Mouse (Mus musculus): ENCODE measurements around the gene Htra1. TPM values are rescaled to one million over a fixed set of nuclear protein-coding genes. Genes with fewer than 3 reads are reported as not detected.

Gene Htra1
- total RNA-seq (2021), result 100 to 1,000 TPM; 102 to 117 TPM
- polyA plus RNA-seq (2012; rRNA removed), result 85.7 and 91.1 TPM in 2 replicates
- long read RNA-seq, transcript Htra1-201 (9 exons, 2,041 nt), result major isoform, 247 of 257 reads
- long read RNA-seq, partial matches to known transcripts, result 1 of 257 reads
- long read RNA-seq, other reads (novel, unspliced or antisense), result 9 of 257 reads

- H3K4me1 ChIP-seq (ENCODE audit: control insufficient read depth, insufficient read depth, low read length), result peaks cover 3% of the 10 kb centered on the region
Measured at GRCm38 (mm10) chr7:130935793-130936471, at the start of gene Htra1. Gene Htra1, plus strand, starts transcription at chr7:130936111.

DNA sequence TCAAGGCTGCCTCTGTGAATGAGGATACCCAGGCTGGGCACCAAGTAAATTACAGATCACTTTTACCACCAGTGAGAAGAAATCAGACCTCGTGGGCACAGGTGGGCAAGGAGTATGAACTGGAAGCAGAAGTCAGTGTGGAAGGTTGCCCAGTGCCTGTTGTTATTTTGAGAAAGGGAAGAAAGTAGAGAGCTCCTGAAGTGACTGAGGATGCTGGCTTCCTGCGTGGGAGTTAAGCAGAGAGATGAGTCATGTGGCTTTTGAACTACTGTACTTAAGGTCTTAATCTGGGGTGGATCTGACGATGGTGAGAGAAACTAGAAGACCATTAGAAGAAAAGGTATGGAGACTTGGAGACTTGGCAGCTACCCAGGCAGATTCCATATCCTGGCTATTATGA is 49.7 kb upstream of the Htra1 start:
- intact Hi-C loops (cut with DNase I), result no loop called here
- no peak for DNase-seq
- TF ChIP-seq POLR2A (IDR thresholded peaks at IDR 0.05; ENCODE audit: insufficient read depth, low read depth, low read length) (no peak), CTCF (IDR thresholded peaks at IDR 0.05) (no peak), EP300 (IDR thresholded peaks at IDR 0.05; ENCODE audit: insufficient read depth, low read depth, low read length) (no peak)
- H3K4me1 ChIP-seq (ENCODE audit: control insufficient read depth, insufficient read depth, low read length), result peaks cover 2% of the 10 kb centered on the region
- H3K9ac ChIP-seq (ENCODE audit: low read depth, low read length), result no peak overlapping the region
- H3K27me3 ChIP-seq (ENCODE audit: control insufficient read depth, insufficient read depth, low read length), result no peaks in the 10 kb centered on the region
- H3K4me3 ChIP-seq, result no peak overlapping the region
- WGBS, result 34% methylated on average over 3 of the region's 3 CpGs
- H3K36me3 ChIP-seq (ENCODE audit: control insufficient read depth, insufficient read depth, low read length), result peaks cover 32% of the 10 kb centered on the region
- H3K27ac ChIP-seq, result no peak overlapping the region
- H3K79me2 ChIP-seq (replicated peaks; ENCODE audit: control insufficient read depth, insufficient read depth, low read length), result no peaks in the 10 kb centered on the region; the same call in 1 of the 2 replicates

More at GRCm38 (mm10) chr7:130935793-130936471, at the start of gene Htra1:
- Histone ChIP-seq H3K27me3 (ENCODE audit: control insufficient read depth, insufficient read depth, low read length) (no peaks in the 10 kb centered on the region), H3K79me2 (replicated peaks; ENCODE audit: control insufficient read depth, insufficient read depth, low read length) (no peaks in the 10 kb centered on the region), H3K27ac (peak within 1 kb of the TSS; percentile 85), H3K9ac (ENCODE audit: low read depth, low read length) (peak within 1 kb of the TSS; percentile 93), H3K4me3 (peak within 1 kb of the TSS; percentile 64), H3K36me3 (ENCODE audit: control insufficient read depth, insufficient read depth, low read length) (no peaks in the 10 kb centered on the region)
- intact Hi-C loops (cut with DNase I), result loop anchor here (2.0 kb wide), 1 partner anchor 33 kb away; no protein-coding TSS in a partner anchor
- DNase-seq, result peak; percentile 89 to 90
- WGBS, result under 1% methylated on average over 70 of the region's 70 CpGs
- TF ChIP-seq EP300 (IDR thresholded peaks at IDR 0.05; ENCODE audit: insufficient read depth, low read depth, low read length) (no peak), POLR2A (IDR thresholded peaks at IDR 0.05; ENCODE audit: insufficient read depth, low read depth, low read length) (peak; percentile 77; the same call in 1 of the 2 replicates)

- DNase-seq, result peak; percentile 34 to 44
- intact Hi-C loops (cut with DNase I), result no loop called here
- H3K36me3 ChIP-seq (ENCODE audit: control insufficient read depth, insufficient read depth, low read length), result peaks cover 32% of the 10 kb centered on the region
- H3K27ac ChIP-seq, result peak overlapping the region; percentile 63
- H3K4me1 ChIP-seq (ENCODE audit: control insufficient read depth, insufficient read depth, low read length), result peaks cover 2% of the 10 kb centered on the region
- 25% methylated on average over 3 of the region's 3 CpGs for WGBS
- TF ChIP-seq POLR2A (IDR thresholded peaks at IDR 0.05; ENCODE audit: insufficient read depth, low read depth, low read length) (no peak), EP300 (IDR thresholded peaks at IDR 0.05; ENCODE audit: insufficient read depth, low read depth, low read length) (no peak), CTCF (IDR thresholded peaks at IDR 0.05) (no peak)
- no peak overlapping the region for H3K4me3 ChIP-seq
- H3K79me2 ChIP-seq (replicated peaks; ENCODE audit: control insufficient read depth, insufficient read depth, low read length), result no peaks in the 10 kb centered on the region; the same call in 1 of the 2 replicates
- no peak overlapping the region for H3K9ac ChIP-seq (ENCODE audit: low read depth, low read length)
- no peaks in the 10 kb centered on the region for H3K27me3 ChIP-seq (ENCODE audit: control insufficient read depth, insufficient read depth, low read length)
Measured at GRCm38 (mm10) chr7:130887946-130888345, 48.0 kb upstream of the Htra1 start.

DNA sequence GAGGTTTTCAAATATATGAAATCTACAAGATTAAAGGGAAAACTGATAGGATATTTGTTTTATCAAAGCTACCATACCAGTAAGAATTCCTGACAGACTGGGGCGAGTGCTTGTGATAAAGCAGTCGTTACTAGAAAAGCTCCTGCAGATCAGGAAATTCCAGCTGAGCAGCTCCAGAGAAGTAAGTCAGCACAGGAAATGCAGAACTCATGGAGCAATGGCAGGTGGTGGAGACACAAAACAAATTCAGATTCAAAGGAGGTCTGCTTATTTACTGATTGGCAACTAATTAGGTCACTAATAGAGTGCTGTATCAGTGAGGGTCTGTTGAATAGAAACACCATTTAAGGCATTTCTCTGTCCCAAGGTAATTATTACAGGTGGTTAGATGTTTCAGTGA is 45.0 kb upstream of the Htra1 start:
- no peak for DNase-seq
- no peak for TF ChIP-seq EP300 (IDR thresholded peaks at IDR 0.05; ENCODE audit: insufficient read depth, low read depth, low read length)
- no peak for TF ChIP-seq POLR2A (IDR thresholded peaks at IDR 0.05; ENCODE audit: insufficient read depth, low read depth, low read length)
- TF ChIP-seq CTCF (IDR thresholded peaks at IDR 0.05), result no peak
- Histone ChIP-seq H3K36me3 (ENCODE audit: control insufficient read depth, insufficient read depth, low read length) (peaks cover 22% of the 10 kb centered on the region), H3K27me3 (ENCODE audit: control insufficient read depth, insufficient read depth, low read length) (no peaks in the 10 kb centered on the region), H3K27ac (no peak overlapping the region), H3K4me1 (ENCODE audit: control insufficient read depth, insufficient read depth, low read length) (peaks cover 1% of the 10 kb centered on the region), H3K9ac (ENCODE audit: low read depth, low read length) (no peak overlapping the region), H3K4me3 (no peak overlapping the region), H3K79me2 (replicated peaks; ENCODE audit: control insufficient read depth, insufficient read depth, low read length) (no peaks in the 10 kb centered on the region; the same call in 1 of the 2 replicates)
- intact Hi-C loops (cut with DNase I), result loop anchor here (2.0 kb wide), 2 partner anchors 14 to 24 kb away; no protein-coding TSS in a partner anchor
- WGBS, result 17% methylated on average over 2 of the region's 2 CpGs

DNA sequence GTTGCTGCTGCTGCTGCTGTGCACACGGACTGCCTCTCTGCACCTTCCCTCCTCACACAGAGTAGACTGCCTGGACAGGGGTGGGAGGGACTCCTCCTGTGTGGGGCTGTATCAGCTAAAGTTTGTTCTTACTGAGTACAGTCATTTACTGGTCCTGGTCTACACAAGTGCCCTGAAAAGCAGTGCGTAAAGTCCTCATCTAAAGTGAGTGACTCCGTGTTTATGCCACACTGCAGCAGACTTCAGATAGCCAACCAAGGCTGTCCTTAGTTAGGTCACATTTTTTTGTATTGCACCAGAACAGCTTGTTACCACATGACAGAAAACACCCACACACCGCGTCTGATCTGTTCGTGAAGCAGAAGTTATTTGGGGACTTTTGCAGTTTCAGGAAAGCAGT is 42.9 kb upstream of the Htra1 start:
- H3K27ac ChIP-seq, result peak overlapping the region; percentile 55
- no peaks in the 10 kb centered on the region; the same call in 1 of the 2 replicates for H3K79me2 ChIP-seq (replicated peaks; ENCODE audit: control insufficient read depth, insufficient read depth, low read length)
- 58% methylated on average over 6 of the region's 6 CpGs for WGBS
- peak; percentile 38 to 48 for DNase-seq
- intact Hi-C loops (cut with DNase I), result no loop called here
- no peaks in the 10 kb centered on the region for H3K27me3 ChIP-seq (ENCODE audit: control insufficient read depth, insufficient read depth, low read length)
- H3K4me1 ChIP-seq (ENCODE audit: control insufficient read depth, insufficient read depth, low read length), result no peaks in the 10 kb centered on the region; the same call in none of the 2 replicates
- TF ChIP-seq POLR2A (IDR thresholded peaks at IDR 0.05; ENCODE audit: insufficient read depth, low read depth, low read length) (no peak), EP300 (IDR thresholded peaks at IDR 0.05; ENCODE audit: insufficient read depth, low read depth, low read length) (no peak), CTCF (IDR thresholded peaks at IDR 0.05) (no peak)
- H3K4me3 ChIP-seq, result no peak overlapping the region
- H3K9ac ChIP-seq (ENCODE audit: low read depth, low read length), result no peak overlapping the region
- H3K36me3 ChIP-seq (ENCODE audit: control insufficient read depth, insufficient read depth, low read length), result peaks cover 16% of the 10 kb centered on the region
